Mouse (Mus musculus) skeletal muscle tissue, adult 2 months (tissue): ENCODE data around the gene Ankle1.

Source experiments
- DNase-seq: peaks from one replicate; pipeline ENCODE4 v3.0.0-alpha.2; 2012; ENCODE audit warnings: low read depth, low spot score

Gene Ankle1

DNA sequence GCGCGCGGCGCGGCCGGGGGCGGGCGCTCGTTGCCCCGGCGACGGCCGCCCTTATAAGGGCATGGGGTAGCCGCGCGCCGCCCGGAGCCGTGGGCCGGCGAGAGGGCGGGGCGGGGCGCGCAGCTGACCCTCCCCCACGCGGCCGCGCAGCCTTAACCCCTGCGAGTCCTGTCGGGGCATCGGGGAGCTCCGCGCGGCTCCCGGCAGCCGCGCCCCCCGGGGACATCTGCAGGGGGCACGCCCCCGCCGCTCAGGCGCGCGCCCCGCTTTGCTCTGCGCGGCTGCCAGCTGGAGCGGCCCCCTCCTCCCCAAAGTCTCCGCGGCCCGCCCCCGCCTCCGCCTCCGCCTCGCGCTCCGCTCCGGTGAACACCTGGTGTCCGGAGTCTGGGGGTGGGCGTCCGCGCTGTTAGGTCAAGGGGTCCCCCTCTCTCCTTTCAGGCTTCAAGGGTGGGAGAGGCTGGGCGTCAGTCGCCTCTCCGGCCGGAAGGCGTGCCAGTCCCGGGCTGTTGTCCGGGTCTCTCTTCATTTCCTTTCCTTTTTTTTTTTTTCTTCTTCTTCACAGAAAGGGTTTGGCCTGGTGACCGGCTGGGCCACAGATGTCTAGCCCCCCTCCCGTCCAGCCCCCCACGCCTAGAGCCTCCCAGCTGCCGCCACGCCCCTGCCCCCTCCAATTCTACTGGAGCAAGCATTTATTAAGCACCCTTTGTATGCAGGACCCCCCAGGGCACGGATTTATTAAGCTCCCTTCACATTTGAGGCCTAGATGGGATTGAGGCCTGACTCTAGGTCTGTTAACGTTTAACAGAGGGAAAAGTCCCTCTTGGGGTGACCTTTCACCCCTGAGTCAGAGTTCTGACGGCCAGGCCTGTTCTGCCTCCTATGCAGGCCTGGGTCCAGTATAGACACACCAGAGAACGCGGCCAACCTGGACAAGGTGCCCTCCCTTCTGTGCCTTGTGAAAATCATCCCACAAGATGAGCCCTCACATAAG lies 23.5 kb upstream of the Ankle1 start:
- peak; percentile 74 for DNase-seq

- DNase-seq: no peak
Observed at GRCm38 (mm10) chr8:71383396-71383795, 22.4 kb upstream of the Ankle1 start.

DNA sequence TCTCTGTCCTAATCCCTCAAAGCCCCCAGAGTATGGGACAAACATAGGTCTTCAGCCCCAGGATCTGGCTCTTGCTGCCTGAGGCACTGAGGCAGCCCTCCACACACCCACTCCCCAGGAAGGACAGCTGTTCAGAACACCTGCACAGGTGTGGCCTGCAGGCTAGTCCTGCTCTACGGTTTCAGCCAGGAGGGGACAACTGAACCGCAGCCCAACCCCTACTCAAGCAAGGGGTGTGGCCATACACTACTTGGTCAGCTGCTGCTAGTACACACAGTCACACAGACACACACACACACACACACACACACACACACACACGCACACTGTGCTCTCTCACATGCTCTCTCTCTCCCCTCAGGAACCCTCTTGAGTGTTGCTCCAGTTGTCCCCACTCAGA lies 21.9 kb upstream of the Ankle1 start:
- no peak for DNase-seq

DNA sequence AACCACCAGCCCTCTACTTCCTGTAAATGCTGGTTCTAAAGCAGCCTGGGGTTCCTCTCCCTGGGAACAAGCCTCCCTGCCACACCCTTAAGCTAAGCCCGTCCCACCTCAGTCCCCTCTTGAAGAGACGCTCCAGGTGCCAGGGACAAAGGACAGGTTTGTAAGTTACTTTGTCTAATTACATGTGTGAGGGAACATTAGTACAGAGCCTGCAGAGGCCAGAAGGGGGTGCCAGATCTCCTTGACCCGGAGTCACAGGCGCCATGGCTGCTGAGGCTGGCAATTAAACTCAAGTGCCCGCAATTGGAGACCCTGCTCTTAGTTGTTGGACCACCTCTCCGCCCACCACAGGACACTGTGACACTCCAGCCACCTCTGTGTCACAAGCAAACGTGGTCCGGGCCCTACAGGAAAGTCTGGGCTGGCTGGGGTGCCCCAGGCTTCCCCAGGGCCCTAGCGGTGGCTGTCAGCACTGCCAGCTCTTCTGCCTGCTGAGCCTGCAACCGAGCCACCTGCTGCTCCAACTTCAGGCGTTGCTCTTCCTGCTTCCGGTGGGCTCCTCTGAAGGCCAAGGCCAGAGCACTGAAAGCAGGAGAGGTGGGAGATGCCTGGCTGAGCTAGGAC lies 20.5 kb upstream of the Ankle1 start:
- no peak for DNase-seq

DNA sequence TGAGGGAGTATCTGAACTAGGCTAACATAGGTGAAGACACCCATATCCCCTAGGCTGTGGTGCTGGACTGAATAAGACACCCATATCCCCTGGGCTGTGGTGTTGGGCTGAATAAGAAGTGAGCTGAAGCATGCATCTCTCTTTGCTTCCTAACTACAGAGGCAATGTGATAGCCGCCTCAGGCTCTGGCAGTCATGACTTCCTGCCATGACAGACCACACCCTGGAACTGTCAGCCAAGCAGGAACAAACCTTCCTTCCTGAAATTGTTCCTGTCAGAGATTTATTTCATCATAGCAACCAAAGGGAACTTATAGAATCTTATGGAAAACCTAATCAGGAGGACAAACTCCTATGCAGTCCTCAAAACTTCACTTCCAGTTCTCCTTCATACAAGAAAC lies 17.5 kb upstream of the Ankle1 start:
- DNase-seq: no peak

DNA sequence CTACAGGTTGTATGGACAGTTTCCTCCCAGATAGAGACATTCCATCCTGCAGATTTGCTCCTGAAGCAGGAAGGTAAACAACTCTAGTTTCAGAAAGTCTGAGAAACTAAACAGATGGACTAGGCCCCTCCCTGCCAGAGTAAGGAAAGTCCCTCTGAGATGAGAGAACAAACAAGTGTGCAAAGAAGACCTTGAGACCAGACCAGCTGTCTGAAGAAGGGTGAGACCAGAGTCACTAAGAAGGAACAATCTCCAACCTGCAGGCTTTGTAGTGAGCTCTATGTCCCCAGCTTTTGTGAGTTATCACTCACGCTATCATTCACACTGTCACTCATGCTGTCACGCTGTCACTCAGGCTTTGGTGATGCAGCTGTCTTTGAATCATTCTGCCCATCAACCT lies 14.1 kb upstream of the Ankle1 start:
- no peak for DNase-seq

DNA sequence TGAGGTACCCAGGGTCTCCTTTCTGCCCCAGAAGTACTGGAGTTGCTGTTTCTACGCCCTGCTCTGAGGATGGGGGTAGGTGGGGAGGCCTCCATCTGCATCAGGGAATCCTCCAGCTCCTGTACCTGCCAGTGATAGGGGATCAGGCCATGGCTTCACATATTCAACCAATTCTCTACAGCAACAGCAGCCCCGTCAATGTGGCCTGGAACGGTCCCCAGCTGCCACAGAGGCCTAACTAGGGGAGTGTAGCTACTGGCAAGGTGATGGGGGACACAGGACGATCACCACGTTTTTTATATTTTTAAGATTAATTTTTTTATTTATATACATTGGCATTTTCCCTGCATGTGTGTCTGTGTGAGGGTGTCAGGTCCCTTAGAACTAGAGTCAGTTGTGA lies 13.4 kb upstream of the Ankle1 start:
- no peak for DNase-seq

DNA sequence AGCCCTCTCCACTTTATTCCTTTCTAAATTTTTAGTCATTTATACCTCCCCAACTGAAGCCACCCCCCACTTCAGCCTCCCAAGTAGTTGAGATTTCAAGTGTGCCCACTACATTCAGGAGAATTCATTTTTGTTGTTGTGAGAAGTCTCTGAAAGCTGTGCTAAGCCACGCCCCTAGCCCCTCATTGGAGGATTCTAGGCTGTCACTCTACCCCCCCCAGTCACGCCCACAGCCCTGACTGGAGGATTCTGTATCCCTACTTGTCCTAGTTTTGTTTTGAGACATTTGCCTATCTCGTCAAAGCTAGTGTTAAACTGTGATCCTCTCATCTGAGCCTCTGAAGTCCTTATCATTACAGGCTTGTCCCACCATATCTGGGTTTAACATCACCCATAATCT lies 12.9 kb upstream of the Ankle1 start:
- no peak for DNase-seq

GRCm38 (mm10) chr8:71394481-71394880 lies 11.3 kb upstream of the Ankle1 start:
- no peak for DNase-seq

GRCm38 (mm10) chr8:71395071-71395470 lies 10.7 kb upstream of the Ankle1 start:
- DNase-seq: no peak

DNA sequence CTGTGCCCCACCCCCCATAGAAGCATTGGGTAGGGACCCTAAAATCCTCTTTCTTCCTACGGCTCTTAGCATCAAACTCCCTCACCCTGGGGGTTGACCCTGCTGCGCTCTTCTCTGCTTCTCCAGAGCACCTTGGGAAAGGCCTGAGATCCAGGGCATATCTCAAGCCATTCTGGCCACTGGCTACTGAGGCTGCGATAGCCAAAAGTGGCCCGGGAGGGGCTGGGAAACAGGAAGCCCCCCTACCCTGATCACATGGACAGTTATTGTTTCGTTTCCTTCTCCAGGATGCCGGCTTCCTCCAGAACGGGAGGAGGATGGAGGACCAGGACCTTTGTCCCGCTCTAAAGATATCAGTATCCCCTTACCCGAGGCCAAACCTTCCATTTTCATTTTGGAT lies 10.2 kb upstream of the Ankle1 start, which contains the start of gene Ushbp1:
Ushbp1 (minus strand) TSS at position 174 of the 400 bp plus-strand sequence.
- no peak for DNase-seq

DNA sequence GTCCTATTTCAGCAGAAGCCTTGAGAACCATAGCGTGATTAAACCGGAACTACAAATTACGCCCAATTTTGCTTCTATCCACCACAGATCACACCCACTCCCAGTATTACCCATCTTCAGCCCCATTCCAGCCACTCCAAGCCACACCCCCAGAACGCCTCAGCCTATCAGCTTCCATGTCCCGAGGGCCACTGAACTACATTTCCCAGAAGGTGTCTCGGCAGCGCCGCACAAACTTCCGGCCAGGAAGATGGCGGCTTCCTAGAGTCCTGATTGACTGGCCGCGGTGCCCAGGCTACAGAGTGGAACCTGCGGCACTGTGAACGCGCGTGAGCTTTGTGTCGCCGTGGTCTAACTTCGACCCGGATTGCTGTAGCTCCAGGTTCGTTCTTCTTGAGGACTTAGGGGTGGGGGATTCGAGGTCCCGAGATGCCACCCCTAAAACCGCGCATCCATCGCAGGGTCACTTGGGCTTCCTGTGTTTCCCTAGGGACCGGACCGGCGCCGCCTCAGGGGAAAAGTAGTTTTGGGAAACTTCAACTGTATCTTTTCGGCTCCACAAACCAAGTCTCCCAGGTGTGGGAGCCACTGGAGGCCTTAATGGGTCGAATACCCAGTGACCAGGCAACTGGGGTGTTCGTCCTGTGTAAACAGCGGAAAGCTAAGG lies 9.0 kb upstream of the Ankle1 start, which contains the start of gene Babam1:
Babam1 (plus strand) TSS at position 223 of the 667 bp plus-strand sequence.
- peak; percentile 92 for DNase-seq

GRCm38 (mm10) chr8:71397701-71398100 lies 8.1 kb upstream of the Ankle1 start:
- DNase-seq: no peak

DNA sequence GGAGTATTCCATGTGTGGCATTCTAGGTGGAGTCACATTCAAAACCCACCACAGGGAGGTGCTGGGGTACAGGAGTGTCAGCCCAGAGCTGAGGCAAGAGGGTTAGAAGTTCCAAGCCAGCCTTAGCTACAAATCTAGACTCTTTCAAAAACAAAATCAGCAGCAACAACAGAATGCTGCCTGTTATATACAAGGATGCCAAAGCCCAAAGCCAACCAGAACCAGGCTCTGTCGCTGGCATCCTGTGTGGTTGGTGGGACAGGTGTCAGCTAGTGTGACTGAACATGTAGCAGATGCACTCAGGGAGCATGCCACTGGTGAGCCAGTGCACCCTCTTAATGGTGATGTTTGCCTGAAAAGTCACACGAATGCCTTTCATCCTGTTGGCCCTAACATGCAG lies 5.0 kb upstream of the Ankle1 start:
- DNase-seq: no peak

DNA sequence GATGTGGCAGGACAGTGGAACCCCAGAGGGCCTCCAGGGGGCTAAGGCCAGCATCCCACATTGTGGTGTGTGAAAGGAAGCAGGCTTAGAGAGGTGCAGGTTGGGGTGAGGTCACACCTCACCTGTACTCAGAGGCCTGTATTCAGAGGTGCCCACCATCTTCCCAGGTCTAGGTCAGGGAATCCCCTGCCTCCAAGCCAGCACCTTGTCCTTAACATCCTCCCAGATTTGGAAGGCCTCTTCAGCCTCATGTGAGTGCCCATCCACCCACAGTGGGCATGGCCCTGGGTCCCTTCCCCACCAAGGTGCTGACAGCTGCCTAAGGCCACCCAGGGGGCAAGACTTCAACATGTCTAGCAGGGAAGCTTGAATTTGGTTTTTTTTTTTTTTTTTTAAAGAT lies 4.4 kb upstream of the Ankle1 start:
- no peak for DNase-seq

- DNase-seq: no peak
Observed at GRCm38 (mm10) chr8:71402446-71402964, 3.3 kb upstream of the Ankle1 start.

- DNase-seq: no peak
Observed at GRCm38 (mm10) chr8:71403107-71403885, 2.5 kb upstream of the Ankle1 start.

GRCm38 (mm10) chr8:71404011-71404410 lies 1.8 kb upstream of the Ankle1 start:
- no peak for DNase-seq

DNA sequence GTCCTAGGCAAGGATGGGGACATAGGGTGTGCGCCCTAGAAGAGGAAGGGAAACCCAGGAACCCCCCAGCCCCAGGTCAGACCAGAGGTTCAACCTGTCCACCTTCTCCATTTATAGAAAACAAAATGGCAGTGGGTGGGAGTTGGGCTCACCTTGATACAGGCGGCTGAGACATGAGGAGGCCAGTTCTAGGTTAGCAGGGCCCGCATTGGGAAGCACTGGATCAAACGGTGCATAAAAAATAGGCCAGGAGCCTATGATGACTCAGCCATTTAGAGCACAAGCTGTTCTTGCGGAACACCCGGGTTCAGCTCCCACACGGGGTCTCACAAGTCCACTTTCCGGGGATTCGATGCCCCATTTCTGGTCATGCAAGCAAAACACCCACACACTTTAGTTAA lies 859 bp upstream of the Ankle1 start:
- no peak for DNase-seq

DNA sequence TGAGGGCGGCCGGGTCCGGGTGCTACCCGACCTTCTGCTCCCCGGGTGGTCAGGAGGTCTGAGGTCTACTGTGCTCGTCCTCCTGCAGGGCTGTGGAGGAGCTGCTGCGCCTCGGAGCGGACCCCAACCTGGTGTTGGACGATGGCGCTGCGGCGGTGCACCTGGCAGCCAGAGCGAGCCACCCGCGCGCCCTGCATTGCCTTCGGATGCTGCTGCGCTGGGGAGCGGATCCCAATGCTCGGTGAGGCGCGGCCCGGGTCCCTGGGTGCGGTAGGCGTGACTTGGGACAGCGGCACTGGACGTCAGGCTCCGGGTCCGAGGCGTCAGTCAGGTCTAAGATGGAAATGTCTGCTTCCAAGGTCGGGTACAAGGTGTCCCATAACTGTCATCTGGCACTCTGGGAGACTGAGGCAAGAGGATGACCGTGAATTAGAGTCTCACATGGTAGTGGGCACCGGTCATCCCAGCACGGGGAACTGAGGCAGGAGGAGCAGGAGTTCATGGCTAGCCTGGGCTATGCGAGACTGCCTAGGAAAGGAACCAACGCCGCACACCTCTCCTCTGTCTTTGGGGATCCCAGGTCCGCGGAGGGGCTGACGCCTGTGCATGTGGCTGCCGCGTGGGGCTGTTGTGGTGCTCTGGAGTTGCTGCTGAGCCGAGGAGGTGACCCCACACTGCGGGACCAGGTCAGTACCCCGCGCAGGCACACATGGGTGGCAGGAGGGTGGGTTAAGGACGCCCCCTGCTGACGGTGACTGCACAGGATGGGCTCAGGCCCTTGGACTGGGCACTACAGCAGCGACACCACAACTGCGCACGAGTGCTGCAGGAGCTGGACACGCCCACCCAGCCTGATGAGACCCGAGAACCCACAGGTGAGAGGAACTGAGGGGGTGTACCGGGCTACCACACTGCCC lies 547 bp downstream of the Ankle1 start:
- DNase-seq: no peak
